Mouse (Mus musculus): ENCODE results near the gene Dclk1. TPM values are rescaled to one million over a fixed set of nuclear protein-coding genes. Genes with fewer than 3 reads are reported as not detected.

The Dclk1 gene
- total RNA-seq, 2 experiments from 2014 or later = 785 to 850 TPM

DNA sequence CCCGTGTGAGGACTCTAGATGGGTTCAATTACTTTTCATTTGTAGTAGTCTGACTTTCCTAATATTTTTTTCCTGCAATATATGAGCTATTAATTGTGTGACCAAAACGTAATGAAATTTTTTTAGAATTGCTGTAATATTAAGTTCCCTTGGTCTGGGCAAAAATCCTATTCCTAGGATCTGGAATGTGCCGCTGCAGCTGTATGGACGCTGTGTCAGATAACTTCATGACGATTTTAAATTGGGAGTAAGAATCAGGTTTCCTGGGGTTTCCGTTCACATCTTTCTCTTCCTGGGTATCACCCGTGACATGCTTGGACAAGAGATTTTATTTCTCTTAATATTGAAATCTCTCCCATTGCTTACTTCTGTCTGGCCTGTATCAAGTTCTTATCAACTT, 253.1 kb downstream of the Dclk1 start:
- no peak for DNase-seq (ENCODE audit: low spot score in 2 of 2)

DNA sequence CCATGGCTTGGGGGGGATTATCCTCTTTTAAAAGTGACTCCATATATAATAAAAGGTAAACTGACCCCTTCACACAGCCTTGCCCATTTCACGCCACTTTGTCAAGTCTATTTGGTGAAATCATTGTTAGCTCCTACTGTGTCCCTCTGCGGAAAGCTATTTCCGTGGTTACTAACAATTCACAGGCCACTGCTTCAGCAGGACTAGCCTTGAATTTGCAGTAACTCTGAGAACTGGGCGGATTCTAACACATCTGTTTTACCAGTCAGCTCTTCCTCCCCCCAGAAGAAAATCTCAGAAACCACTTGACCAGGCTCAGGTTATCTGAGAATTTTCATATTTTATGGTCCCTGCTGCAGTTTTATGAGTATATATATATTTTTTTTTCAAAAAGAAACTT, 253.7 kb downstream of the Dclk1 start:
- DNase-seq (ENCODE audit: low spot score in 2 of 2) = no peak

DNA sequence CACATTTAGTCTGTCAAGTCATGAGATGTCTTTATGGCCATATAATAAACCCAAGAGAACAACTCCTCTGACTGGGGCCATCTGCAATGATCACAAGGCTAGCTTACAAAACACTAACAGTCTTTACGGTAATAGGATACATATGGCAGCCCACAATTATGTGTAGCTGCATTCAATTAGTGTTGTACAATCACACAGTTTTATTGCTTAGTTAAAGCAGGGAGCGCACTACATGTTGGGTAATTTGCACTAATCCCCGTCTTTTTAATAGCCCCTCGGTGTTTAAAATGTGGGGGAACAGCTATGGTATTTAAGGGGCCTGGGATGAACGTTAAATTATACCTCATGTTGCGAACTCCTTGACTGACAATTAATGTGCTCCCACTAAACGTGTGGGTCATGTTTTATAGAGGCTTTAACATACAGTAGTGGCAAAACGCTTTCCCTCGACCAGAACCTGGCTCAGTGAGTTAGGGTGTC, 254.3 kb downstream of the Dclk1 start:
- no peak for DNase-seq (ENCODE audit: low spot score in 2 of 2)

DNA sequence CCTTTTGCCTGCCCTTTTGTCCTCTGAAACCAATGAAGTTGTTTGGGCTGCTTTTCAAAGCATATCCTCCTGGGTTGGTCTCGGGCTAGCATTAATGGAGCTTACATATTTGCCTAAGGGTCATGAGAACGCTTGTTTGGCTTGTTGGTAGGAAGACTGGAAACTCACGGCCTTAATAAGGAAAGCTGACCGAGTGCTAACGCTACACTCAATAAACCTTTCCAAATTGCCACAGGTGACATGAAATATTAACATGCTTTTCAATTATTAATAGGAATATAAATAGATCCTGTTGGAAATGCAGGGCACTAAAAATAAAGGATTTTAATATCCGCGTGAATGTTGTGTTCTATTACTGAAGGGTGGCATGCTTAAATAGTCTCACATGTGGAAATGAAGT, 257.1 kb downstream of the Dclk1 start:
- DNase-seq (ENCODE audit: low spot score in 2 of 2) = no peak

DNA sequence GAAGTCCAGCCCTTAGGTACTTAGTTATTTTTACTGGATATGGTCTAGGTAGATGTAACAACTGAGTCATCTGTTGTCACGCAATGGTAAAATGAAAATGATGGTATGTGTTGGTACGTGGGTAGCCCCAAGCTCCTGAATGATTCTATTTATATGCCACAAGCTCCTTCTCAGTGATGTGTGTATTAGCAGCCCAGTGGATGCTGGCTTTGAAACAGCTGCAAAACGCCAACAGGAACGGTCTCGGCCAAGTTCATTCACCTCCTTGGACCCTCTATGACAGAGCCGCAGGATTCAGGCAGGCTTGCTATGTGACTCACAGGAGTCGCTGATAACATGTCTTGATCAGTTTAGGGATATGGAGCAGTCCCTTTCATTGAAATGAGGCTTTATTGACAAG, 268.0 kb downstream of the Dclk1 start:
- no peak for DNase-seq (ENCODE audit: low spot score in 2 of 2)

DNA sequence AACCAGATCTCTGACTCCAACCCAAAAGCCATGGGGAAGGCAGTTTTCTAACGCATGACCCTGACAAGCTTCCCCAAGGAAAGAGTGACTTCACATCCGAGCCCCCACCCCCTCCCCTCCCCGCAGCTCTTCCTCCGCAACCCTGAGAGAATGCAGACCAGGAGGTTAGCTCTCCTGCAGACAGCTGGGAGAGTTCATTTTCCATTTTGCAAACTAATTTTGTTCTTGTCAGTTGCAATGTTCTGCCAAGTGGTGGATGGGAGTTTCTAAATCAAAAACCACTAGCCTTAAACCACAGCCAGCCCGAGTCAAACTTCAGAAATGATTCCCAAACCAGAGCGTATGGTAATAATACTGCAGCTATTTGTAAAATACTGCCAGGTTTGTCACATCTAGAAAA, 269.5 kb downstream of the Dclk1 start:
- DNase-seq (ENCODE audit: low spot score in 2 of 2) = no peak

DNA sequence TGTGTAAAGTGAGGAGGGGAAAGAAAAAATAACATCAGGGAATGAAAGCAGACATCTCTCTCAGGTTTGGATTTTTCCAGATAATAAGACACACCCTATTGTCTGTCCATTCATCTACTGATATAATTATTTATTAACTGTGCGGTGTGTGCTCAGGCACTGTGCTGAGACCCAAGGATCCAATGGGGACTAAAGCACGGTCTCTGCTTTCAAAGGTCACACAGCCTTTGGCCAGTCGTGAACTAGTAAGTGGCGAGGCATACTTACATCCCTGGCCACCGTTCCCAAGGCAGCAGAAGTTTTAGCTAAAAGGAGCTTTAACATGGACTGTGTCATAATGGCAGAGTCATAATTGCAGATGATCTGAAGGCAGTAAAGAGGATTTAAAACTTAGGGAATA, 273.8 kb downstream of the Dclk1 start:
- DNase-seq (ENCODE audit: low spot score in 2 of 2) = no peak

DNA sequence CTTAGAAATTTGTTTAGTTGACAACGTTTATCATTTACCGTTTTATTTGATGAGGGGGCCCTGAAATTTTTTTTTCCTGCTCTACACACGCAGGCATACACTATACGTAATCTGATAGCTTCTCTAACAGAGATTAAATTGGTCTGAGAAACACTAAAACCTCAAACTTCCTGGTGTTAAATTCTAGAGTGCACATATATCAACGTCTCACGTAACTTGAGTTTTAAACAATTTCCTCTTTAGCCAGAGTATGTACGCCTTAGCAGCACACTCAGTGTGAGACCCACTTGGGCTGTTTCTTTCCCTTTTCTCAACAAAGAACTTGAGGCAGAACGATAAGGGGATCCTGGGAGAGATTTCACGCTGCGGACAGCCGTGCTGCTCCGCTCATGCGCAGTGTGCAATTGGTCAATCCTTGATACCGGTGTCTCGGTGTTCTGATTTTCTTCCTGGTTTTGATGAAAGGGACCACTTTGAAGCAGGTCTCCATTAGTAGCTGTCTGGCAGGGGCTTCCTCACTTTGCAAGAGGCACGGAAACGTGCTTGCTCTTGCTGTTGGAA, 275.4 kb downstream of the Dclk1 start:
- no peak for DNase-seq (ENCODE audit: low spot score in 2 of 2)

DNA sequence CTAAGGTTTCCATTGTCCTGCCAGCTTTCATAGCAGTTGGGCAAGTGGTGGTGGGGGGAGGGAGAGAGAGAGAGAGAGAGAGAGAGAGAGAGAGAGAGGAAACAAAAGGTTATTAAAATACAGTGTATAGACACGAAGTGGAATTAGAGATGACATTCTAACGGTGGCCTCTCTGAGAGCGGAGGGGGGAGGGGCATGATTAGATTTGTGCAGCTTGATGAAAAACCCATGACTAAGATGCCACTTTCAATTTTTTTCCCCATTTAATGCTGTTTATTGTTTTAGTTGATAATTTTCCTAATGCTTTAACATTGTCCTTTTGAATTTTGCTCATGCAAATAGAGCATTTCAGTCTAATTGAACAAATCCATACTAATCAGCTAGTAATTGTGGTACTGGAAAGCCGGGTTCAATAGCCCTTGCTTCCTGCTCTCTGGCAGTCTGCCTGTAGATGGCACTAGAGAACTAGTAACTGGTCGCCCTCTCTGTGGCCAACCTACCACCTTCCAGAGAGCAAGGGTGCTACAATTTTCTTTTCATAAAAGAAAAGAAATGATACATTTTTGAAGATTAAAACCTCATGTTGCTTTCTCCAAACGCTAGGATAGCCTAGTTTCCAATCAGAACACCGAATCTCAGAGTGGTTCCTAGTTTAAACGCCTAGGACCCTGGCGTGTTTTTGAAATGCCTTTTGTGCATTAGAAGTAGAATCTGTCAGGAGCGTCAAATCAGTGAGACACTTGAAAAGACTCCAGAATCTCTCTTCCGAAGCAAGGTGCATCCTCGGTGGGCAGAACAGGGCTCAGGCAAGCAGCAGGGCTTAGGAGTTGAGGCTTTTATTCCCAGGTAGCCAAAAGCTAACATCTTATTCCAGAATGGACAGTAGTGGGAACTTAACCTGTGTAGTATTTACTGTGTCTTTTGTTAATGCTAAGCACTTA, 278.3 kb downstream of the Dclk1 start:
- DNase-seq (ENCODE audit: low spot score in 2 of 2) = peak; percentile 76 to 78

DNA sequence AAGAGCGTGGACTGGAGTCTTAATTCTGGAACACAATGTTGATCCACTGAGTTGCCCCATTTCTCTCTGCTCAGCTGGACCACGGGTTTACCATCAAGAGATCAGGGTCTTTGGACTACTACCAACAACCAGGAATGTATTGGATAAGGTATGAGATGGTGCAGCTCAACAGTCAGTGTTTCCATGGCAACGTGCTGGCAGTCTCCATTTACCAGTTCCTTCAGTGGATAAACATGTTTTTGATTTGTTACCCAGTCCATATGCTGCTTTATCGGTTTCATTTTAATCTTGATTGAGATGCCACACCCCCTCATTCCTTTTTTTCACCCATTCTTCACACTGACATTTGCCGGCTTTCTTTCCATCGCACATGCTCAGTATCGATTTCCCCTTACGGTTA, 279.6 kb downstream of the Dclk1 start:
- DNase-seq (ENCODE audit: low spot score in 2 of 2) = no peak

DNA sequence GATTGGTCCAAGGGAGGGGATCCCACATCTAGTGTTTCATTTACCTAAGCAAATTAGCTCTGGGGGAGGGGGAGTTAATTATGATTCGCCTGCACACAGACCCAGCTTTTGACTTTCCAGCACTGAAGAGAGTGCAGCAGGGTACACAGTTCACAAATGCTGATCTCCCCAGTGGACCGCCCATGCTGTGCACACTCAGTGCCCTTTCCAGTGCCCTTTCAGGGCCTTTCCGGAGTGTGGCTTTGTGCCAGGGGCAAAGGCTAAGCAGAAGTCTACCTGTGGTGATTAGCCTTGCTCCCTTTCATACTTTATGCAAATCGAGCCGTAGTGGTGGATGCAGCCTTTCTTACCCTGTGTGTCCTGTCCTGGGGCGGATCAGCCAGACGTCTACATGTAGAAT, 281.1 kb downstream of the Dclk1 start:
- no peak for DNase-seq (ENCODE audit: low spot score in 2 of 2)

DNA sequence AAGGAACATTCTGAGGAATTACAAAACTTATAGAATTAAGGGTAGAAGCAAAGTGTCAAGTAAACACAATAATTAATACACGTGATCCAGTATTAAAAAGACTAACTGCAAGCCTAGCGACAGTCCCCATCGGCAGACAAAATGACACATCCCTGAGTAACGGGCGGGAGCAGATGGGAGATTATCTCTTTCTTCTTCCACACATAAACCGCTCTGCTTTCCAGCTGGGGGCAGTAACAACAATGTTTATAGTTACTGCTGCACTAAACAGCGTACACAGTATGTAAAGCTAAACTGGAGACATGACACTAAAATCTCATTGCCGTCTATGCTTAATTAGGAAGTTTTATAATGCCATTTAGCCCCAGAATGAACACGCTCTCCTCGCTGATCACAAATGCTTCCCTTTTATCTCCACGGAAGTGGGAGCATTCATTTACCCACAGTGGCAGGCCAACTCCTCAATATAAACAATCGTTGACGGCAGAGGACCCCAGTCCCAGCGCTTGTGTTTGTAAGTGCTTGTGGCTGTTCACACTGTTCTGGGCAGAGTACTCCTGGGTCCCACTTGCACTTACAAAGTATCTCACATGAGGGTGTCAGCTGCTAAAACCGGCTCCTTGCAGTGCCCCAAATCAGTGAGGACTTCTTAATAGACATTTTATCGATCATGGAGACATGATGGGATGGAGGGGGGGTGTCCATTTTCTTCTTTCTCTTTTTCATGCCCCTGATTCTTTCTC, 281.7 kb downstream of the Dclk1 start:
- no peak for DNase-seq (ENCODE audit: low spot score in 2 of 2)

DNA sequence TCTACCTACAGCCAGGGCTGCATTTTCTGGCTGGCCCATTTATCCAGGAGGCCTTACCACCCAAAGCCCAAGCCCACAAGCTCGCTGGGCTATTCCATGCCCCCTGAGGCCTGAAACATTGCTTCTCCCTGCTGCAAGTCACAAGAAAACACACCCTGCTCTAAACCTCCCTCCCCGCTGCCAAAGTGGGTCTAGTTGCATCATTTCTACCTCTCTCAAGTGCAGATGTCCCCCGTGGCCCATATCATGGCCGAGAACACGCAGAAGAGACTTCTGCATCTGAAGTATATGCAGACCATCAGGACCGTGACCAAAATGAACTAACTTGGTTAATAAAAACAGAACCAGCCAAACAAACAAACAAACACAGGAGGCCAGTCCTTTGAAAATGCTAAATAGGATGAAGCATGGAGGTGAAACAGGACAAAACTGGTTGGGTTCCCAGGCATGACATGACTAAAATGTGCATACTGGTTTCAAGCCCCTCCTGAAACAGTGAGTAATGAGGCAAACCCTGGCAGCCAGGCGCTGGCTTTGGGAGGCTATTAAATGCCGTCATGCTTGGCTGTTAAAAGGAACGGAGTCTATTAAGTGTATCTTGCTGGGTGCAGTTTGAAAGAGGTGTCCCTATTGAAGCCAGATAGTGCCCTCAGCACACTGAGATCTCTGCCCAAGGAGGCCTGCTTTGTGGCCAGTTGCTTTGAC, 282.5 kb downstream of the Dclk1 start:
- no peak for DNase-seq (ENCODE audit: low spot score in 2 of 2)

DNA sequence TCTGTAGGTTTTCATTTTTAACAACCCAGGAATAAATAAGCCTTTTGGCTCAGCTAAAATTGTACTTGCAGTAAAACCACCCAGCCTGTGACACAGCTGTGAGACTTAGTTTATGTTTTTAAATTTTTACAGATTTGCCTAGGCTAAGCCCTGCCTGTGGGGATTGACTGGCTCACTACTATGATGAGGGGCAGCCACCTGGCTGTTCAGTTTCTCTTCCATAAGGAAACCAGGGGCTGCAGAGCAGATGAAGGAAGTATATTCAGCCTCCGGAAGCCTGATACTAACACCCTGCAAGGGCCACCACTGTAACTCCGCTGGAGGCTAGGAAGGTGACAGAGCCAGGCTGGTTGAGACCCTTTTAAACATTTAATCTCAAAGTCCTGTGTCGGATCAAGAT, 284.3 kb downstream of the Dclk1 start:
- DNase-seq (ENCODE audit: low spot score in 2 of 2) = no peak

DNA sequence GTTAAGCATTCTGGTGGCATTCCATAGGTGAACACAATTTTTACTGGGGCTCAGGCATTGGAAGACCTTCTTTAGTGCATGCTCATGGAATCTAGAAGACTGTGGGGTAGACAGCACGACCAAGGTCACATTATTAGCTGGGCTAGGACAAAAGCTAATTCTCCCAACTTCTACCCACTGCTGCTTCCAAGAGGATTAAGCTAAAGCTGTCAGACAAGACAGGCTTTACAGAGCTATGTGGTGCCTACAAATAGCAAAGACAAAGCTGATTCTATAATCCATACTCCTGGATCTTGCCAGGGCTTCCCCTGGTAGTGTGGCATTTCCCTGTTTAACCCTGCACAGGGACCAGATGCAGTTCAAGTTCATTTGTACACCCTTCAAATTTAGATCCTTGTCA, 285.4 kb downstream of the Dclk1 start:
- no peak for DNase-seq (ENCODE audit: low spot score in 2 of 2)

DNA sequence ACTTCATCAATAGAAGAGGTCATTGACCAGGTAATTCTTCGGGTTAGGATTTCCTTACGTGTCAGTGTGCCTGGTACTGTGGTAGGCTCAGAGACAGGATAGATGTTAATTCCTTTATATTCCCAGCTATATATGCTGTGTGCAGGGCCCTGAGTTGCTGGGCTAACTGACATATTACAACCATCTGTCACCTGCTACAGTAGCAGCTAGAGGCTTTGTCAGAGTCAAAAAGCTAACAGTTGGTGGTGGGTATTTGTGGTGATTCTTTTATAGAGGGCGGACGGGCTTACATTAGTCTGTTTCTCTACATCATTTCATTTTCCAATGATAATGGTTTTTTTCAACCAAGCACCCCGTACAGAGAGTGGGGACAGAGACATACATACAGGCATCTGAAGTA, 285.8 kb downstream of the Dclk1 start:
- DNase-seq (ENCODE audit: low spot score in 2 of 2) = no peak

DNA sequence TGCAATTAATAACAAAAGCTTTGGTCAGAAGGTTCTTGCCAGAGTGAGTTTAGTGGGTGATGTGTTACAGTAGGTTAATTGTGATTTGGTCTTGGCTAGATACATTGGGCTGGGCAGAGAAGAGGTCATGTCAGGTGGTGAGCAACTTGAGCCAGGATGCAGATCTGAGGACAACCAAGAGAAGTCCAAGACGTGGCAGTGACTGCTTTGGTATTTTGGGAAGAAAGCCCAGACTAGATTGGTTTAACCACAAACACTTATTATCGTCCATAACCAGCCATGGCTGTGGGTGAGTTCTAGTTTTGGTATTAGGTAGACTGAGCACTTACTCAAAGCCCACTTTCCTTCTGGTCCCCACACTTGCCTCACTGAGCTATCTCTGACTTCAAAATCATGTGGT, 287.2 kb downstream of the Dclk1 start:
- no peak for DNase-seq (ENCODE audit: low spot score in 2 of 2)

DNA sequence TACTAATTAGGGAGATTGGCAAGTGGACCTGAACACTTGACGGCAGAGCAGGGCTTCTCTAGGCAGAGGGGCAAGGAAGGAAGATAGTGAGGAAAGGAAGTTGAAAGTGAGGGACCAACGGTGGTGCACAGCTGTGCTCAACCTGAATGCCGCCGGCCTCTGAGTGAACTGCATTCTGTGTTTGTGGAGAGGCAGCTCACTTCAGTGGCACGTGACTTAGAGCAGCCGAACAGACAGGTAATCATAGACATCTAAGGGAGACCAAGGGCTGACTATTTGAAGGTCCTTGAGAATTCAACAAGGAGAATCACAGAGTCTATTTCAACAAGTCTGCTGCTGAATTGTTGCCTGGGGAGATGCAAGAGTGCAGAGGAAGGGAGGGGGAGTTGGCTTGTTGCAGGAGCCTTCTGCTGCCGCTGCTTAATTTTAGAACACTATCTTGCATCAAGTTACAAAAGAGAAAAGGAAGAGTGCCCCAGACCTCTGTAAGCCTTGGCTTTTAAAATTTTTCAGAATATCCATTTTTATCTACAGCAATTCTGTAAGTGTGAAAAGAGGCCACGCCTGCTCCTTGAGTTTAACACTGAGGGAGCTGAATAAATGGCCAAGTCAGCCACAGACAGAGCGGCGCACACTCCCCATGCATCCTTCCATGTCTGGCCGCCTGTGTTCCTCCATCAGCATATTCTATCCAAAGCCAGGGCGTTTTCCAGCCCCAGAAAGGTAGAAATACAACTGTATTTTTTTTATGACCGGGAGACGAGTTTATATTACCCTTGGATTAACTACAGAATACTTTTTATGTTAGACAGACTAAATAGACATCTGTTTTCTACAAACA, 289.3 kb downstream of the Dclk1 start:
- DNase-seq (ENCODE audit: low spot score in 2 of 2) = no peak

DNA sequence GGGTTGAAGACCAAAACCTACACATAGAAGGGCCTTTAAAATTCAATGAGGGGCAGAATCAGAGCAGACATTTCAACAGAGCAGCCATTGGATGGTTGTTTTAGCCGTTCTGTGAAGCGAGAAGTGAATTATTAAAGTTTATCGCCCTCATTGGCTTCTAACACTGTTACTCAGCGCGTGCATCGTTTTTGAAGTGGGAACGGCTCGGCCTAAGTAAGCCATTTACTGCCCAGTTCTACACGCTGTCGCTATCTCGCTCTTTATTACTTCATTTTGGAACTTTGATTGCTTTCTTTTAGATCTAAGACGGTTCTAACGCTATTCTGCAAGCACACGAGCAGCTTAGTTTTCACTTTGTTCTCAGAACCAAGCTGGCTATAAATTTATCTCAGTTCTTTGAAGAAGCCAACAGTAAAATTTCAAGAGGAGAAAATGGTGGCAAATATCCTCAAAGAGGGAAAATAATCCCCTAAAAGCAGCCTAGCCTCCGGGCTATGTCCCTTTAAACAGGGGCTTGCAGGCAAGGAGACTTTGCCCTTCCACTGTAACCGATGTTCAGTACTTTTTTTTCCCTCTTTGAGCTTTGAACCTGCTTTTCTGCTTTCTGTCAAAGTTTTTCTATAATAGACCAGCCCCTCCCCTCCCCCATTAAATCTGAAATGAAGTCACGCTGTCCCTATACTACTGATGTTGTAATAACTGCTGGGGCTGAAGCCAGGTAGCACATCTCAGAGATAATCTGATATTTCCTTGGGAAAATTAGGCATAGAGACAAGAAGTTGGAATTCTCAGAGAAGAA, 290.2 kb downstream of the Dclk1 start:
- DNase-seq (ENCODE audit: low spot score in 2 of 2) = no peak
